Mouse (Mus musculus): ENCODE results near the gene Myh2.

Gene Myh2

DNA sequence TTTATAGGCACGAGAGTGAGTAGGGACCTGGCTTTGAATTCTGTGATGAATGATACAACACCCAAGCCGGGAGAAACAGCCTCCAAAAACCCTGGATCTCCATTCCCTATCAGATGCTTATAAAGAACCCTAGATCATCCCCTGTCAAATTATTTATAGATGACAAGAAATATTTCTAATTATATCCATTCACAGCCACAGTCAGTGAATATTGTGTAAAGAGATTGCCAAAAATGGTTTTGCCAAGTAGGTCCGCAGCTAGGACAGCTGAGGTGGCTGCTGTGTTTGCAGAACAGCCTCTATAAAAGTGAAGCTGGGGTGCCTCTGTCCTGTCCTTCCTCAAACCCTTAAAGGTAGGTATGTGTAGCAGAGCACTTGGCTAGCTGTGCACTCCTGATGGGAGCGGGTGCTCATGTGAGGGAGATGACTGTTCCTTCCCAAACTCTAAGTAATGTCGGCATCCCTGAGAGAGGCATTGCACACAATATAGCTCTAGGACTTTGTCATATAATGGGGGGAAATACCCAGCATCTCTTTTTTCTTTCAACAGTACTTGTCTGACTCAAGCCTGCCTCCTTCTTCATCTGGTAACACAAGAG, 66.8 kb downstream of the Myh2 start, which contains the start of gene Myh4:
TSS of gene Myh4 (plus strand) at position 549 of the 599 bp plus-strand sequence.
- DNase-seq (ENCODE audit: low spot score in 2 of 2): no peak

DNA sequence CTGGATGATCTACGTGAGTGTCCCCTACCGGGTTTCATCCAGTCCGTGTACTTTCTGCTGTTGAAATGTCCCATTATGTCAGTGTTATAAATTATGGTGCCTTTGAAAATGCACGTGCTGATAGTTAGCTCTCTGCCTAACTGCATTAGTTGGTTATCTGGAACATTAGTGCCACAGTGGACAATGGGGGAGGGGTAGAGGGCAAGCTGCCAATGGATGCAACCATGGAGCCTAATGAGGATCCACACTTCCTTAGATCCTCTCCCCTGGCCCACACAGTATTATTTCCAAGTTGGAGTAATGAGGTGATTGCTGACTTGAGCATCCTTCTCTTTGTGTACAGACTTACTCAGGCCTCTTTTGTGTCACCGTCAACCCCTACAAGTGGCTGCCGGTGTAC, 70.2 kb downstream of the Myh2 start:
- no peak for DNase-seq (ENCODE audit: low spot score in 2 of 2)
